Mouse (Mus musculus) right cerebral cortex, postnatal 36 days (tissue): Measurements from ENCODE around the gene Ddhd1.

Experiments used
- DNase-seq, 2 experiments: peaks; one replicate each; pipeline ENCODE4 v3.0.0; 2022; ENCODE audit warnings: low spot score in 2 of 2, mixed read lengths in 1 of 2

Gene Ddhd1

GRCm38 (mm10) chr14:45644786-45645185, 13.2 kb downstream of the Ddhd1 start:
- DNase-seq, result no peak

- no peak for DNase-seq
Measured at GRCm38 (mm10) chr14:45644202-45644601, 13.7 kb downstream of the Ddhd1 start.

GRCm38 (mm10) chr14:45643461-45643860, 14.5 kb downstream of the Ddhd1 start:
- no peak for DNase-seq

GRCm38 (mm10) chr14:45642795-45643194, 15.1 kb downstream of the Ddhd1 start:
- DNase-seq, result no peak

GRCm38 (mm10) chr14:45642217-45642616, 15.7 kb downstream of the Ddhd1 start:
- DNase-seq, result no peak

- no peak for DNase-seq
Measured at GRCm38 (mm10) chr14:45638717-45639116, 19.2 kb downstream of the Ddhd1 start.

- DNase-seq, result no peak
Measured at GRCm38 (mm10) chr14:45635496-45635895, 22.4 kb downstream of the Ddhd1 start.

GRCm38 (mm10) chr14:45632756-45633537, 25.0 kb downstream of the Ddhd1 start:
- no peak for DNase-seq

- no peak for DNase-seq
Measured at GRCm38 (mm10) chr14:45630544-45630943, 27.4 kb downstream of the Ddhd1 start.

- DNase-seq, result no peak
Measured at GRCm38 (mm10) chr14:45629938-45630337, 28.0 kb downstream of the Ddhd1 start.

GRCm38 (mm10) chr14:45618351-45618750, 39.6 kb downstream of the Ddhd1 start:
- no peak for DNase-seq

GRCm38 (mm10) chr14:45616526-45616925, 41.4 kb downstream of the Ddhd1 start:
- no peak for DNase-seq

- no peak for DNase-seq
Measured at GRCm38 (mm10) chr14:45615776-45616175, 42.2 kb downstream of the Ddhd1 start.

GRCm38 (mm10) chr14:45614822-45615221, 43.1 kb downstream of the Ddhd1 start:
- DNase-seq, result no peak

- no peak for DNase-seq
Measured at GRCm38 (mm10) chr14:45614406-45614805, 43.5 kb downstream of the Ddhd1 start.

GRCm38 (mm10) chr14:45611654-45612053, 46.3 kb downstream of the Ddhd1 start:
- no peak for DNase-seq

GRCm38 (mm10) chr14:45602002-45602401, 55.9 kb downstream of the Ddhd1 start:
- DNase-seq, result no peak

GRCm38 (mm10) chr14:45600587-45600986, 57.4 kb downstream of the Ddhd1 start:
- DNase-seq, result peak; percentile 32 to 62

- no peak for DNase-seq
Measured at GRCm38 (mm10) chr14:45597855-45598254, 60.1 kb downstream of the Ddhd1 start.

GRCm38 (mm10) chr14:45593261-45593660, 64.7 kb downstream of the Ddhd1 start:
- DNase-seq, result no peak

GRCm38 (mm10) chr14:45588403-45588802, 69.5 kb downstream of the Ddhd1 start:
- DNase-seq, result no peak

- DNase-seq, result no peak
Measured at GRCm38 (mm10) chr14:45587536-45587935, 70.4 kb downstream of the Ddhd1 start.

- no peak for DNase-seq
Measured at GRCm38 (mm10) chr14:45583494-45584027, 74.4 kb downstream of the Ddhd1 start.
